Mouse (Mus musculus) T-helper 2 cell (primary cell): ENCODE measurements around the gene Cd247.

Source experiments
- in situ Hi-C: fragments of 300-600 bp; cut with MboI, MseI; formaldehyde crosslinking; loops from one replicate; pipeline ENCODE4 v1.15.1; 2025; ENCODE audit warnings: high pct_unique_total_duplicates

Gene Cd247

DNA sequence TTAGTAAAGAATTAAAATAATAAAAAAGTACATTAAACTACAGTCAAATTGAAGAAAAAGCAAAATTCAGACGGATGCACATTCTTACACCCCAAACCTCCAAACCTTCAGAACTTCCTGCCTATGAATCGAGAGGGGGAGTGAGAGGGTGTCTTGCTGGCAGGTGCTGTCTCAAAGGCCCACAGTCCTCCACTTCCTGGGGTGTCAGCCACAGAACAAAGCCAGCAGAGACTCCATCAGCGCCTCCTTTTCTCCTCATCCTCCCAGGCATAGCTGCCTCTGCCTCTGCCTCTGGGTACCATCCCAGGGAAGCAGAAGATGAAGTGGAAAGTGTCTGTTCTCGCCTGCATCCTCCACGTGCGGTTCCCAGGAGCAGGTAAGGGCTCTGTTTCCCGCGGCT, at the start of gene Cd247:
TSS of gene Cd247 (plus strand) at position 171 of the 400 bp plus-strand sequence.
- in situ Hi-C loops: loop anchor here (10.0 kb wide), 1 partner anchor 66 kb away; no protein-coding TSS in a partner anchor

GRCm38 (mm10) chr1:165738985-165739384, 49.5 kb upstream of the Cd247 start:
- in situ Hi-C loops: loop anchor here (5.0 to 10.0 kb wide), 2 partner anchors 77 to 154 kb away; no protein-coding TSS in a partner anchor

DNA sequence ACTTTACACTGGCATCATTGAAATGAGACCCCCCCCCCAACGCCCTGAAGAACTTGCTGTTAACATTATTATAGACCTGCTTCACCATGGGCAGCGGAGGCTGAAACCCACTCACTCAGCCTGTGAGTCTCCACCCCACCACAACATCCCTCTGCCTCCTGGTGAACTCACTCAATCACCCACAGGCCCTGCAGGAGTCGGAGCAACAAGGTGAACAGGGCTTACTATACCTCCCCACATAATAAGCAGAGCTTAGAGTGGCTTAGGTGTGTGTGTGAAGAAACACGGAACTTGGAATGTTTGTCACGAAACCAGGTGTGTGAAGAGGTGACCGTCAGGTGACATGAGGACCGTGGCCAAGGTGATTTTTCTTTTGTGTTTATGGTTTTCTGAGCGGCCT, 46.5 kb upstream of the Cd247 start:
- in situ Hi-C loops: no loop called here

GRCm38 (mm10) chr1:165748053-165748452, 40.4 kb upstream of the Cd247 start:
- in situ Hi-C loops: no loop called here

DNA sequence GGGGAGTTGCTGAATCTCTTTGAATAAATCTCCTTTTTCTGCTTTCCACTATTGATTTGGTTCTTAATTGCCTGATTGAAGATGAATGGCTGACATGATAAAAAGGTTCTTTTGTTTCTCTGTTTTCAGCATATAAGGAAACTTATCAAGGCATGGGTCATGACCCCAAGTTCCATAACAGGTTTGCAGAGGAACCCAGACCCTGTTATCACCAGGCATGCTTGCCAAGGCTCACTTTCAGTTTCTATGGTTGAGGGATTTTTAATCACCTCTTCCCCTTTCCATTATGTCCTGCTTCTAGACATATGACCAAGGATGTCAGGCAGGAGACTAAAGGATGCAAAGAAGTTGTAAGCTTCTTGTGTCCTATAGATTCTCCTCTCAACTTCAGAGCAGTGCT, 37.3 kb upstream of the Cd247 start:
- in situ Hi-C loops: loop anchor here (25.0 kb wide), 1 partner anchor 1236 kb away; no protein-coding TSS in a partner anchor

- in situ Hi-C loops: loop anchor here (25.0 kb wide), 1 partner anchor 1235 kb away; no protein-coding TSS in a partner anchor
These were observed 36.6 kb upstream of the Cd247 start for GRCm38 (mm10) chr1:165751838-165752237.

GRCm38 (mm10) chr1:165754205-165754604, 34.3 kb upstream of the Cd247 start:
- in situ Hi-C loops: loop anchor here (25.0 kb wide), 1 partner anchor 1233 kb away; no protein-coding TSS in a partner anchor

DNA sequence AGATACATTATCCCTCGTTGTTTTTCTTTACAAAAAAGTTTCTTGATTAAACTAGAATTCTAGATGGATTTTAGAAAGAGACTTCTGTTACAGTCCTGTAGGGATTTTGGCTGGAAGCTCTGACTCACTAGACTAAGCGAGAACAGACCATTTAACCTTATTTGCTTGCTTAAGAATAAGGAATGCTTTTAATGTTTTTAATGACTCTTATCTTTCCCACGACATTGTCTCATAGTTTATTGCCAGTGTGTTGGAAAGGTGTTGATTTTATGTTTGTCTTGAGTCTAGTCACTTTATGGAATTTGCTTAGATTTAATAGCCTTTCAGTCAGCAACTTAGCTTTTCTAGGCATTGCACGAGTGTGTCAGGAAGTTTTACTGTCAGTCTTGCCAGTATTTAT, 33.3 kb upstream of the Cd247 start:
- in situ Hi-C loops: loop anchor here (25.0 kb wide), 1 partner anchor 1232 kb away; no protein-coding TSS in a partner anchor

DNA sequence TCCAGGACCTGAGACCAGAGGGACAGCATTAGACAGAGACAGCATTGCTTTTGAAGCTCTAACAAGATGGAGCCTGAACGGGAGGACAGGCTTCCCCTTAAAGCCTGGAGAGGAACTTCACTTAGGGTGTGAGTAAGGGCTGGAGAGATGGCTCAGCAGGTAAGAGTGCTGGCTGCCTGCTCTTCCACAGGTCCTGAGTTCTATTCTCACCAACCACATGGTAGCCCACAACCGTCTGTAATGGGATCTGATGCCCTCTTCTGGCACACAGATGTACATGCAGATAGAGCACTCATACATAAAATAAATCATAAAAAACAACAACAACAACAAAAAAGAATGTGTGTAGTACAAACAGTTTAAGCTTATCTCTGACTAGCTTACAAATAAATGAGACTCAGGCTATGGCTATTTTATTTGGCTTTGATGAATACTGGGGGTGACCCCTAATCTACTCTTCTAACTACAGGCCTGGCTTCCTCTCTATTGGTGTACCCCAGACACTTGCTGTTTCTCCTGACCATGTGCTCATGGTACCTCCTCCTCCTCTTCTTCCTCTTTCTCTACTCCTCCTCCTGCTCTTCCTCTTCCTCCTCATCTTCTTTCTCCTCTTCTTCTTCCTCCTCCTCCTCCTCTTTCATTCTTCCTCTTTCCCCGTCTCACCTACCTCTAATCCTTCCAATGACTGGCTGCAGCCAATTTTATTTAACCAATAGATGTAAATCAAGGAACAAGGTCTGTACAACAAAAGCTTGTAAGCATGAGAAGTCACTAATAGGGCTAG, 26.8 kb upstream of the Cd247 start:
- in situ Hi-C loops: loop anchor here (10.0 to 25.0 kb wide), 2 partner anchors 613 to 1226 kb away; partner anchors contain the start of gene Tada1

DNA sequence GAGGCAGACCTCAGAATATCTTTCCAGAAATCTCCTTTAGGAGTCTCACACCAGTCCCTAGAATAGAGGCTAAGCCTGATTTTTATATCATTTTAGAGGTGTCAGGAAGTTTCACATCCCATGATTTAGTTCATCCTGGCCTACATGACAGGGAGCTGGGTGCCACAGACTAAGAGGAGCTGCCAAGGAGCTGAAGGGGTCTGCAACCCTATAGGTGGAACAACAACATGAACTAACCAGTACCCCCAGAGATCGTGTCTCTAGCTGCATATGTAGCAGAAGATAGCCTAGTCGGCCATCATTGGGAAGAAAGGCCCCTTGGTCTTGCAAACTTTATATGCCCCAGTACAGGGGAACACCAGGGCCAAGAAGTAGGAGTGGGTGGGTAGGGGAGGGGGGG, 26.0 kb upstream of the Cd247 start:
- in situ Hi-C loops: loop anchor here (10.0 to 25.0 kb wide), 2 partner anchors 612 to 1225 kb away; partner anchors contain the start of gene Tada1

DNA sequence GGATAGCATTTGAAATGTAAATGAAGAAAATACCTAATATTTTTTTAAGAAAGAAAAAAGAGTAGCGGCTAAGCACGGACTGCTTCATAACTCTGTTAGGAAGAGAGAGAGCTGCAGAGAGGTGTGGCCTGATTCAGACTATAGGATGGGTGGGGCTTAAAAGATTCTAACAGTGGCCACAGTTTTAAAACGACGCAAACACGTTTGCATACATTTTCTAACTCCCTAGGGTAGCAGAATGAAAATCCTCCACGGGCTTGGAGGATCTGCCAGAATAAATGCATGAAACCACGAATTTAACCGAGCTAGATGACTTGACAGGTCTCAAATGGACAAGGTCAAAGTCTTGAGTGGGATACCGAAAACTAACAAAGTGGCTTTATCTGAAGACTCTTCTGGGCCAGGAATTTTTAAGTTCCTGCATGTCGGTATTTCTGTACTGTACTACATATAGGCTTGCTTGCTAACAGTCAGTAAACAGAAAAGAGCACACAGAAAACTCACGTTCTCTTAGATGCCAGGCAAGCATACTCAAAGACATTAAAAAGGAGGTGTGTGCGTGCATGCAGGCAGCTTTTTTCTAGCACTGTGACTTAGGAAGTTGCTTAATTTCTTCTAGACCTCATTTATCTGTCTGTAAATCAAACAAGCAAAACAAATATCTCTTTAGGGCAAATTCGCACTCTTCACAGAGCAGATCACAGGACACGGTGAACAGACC, 25.4 kb upstream of the Cd247 start:
- in situ Hi-C loops: loop anchor here (10.0 to 25.0 kb wide), 2 partner anchors 612 to 1224 kb away; partner anchors contain the start of gene Tada1

- in situ Hi-C loops: loop anchor here (10.0 to 25.0 kb wide), 2 partner anchors 611 to 1223 kb away; partner anchors contain the start of gene Tada1
These were observed 24.7 kb upstream of the Cd247 start, which contains the start of gene Creg1 for GRCm38 (mm10) chr1:165763635-165764372. Gene Creg1, plus strand, starts transcription at chr1:165763746.

GRCm38 (mm10) chr1:165764571-165764970, 23.9 kb upstream of the Cd247 start:
- in situ Hi-C loops: loop anchor here (10.0 to 25.0 kb wide), 2 partner anchors 610 to 1223 kb away; partner anchors contain the start of gene Tada1

GRCm38 (mm10) chr1:165765041-165765440, 23.4 kb upstream of the Cd247 start:
- in situ Hi-C loops: loop anchor here (10.0 to 25.0 kb wide), 2 partner anchors 610 to 1222 kb away; partner anchors contain the start of gene Tada1

DNA sequence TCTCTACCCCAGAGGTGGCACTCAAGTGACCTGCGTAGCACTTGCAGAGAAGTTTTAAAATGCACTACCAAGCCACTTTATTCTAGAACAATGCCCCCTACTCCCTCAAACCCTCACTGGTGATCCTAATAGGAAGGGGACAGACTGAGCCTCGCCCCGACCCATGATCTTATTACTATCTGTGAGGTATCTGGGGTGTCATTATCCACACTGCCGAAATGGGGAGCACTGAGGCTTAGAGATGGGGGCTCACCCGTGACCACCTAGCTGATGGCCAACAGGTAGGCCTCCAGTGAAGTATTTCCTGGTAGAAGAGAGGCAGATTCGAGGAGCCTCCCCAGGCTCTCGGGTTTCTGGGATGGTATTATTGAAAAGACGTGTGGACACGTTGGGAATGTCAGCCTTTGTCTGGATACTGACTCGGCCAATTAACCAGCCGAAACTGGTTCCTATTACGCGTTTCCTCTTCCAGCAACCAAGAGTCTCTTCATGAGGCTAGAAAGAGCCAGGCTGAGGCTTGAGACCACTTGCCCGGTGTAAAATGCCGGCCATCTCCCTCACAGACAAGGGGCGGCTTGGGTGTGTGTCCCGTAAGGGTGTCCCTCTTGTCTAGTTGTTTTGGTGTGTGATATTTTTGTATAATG, 22.7 kb upstream of the Cd247 start:
- in situ Hi-C loops: loop anchor here (10.0 to 25.0 kb wide), 2 partner anchors 609 to 1222 kb away; partner anchors contain the start of gene Tada1

GRCm38 (mm10) chr1:165766295-165766890, 22.1 kb upstream of the Cd247 start:
- in situ Hi-C loops: loop anchor here (10.0 to 25.0 kb wide), 2 partner anchors 608 to 1221 kb away; partner anchors contain the start of gene Tada1

- in situ Hi-C loops: loop anchor here (10.0 to 25.0 kb wide), 2 partner anchors 606 to 1218 kb away; partner anchors contain the start of gene Tada1
These were observed 19.5 kb upstream of the Cd247 start for GRCm38 (mm10) chr1:165768894-165769512.

DNA sequence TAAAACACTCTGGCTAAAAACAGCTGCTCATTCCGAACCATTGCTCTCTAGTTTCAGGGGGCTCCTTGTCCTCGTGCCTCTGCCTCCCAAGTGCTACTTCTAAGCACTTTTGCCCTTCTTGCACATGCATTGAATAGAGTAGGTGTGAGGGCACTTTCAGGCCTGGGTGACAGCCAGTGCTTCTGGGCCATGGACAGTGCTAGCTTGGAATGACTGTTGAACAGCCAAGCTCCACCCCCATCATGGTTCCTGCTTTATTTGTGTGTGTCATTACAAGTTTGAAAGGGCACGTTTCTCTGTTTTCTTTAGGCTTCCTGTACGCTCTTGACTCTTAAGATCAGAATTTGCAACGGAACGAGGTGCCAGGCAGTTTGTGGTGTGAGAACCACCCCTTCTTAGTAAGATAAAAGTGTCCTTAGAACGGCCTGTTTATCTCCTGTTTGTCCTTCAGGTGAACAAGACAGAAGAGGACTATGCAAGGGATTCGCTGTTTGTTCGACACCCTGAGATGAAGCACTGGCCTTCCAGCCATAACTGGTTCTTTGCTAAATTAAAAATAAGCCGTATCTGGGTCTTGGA, 18.2 kb upstream of the Cd247 start:
- in situ Hi-C loops: loop anchor here (10.0 to 25.0 kb wide), 2 partner anchors 205 to 1217 kb away; no protein-coding TSS in a partner anchor

- in situ Hi-C loops: loop anchor here (10.0 to 25.0 kb wide), 2 partner anchors 203 to 1216 kb away; no protein-coding TSS in a partner anchor
These were observed 17.0 kb upstream of the Cd247 start for GRCm38 (mm10) chr1:165771491-165771897.
